Mouse (Mus musculus): ENCODE data around the gene Sult1c2.

Sult1c2 gene

GRCm38 (mm10) chr17:53846206-53846605, at the start of gene Sult1c2:
Gene Sult1c2 (minus strand): TSS chr17:53846339.
- no peak for DNase-seq (ENCODE audit: low read depth, low spot score)

GRCm38 (mm10) chr17:53879006-53879675, 33.0 kb upstream of the Sult1c2 start:
- peak; percentile 73 for DNase-seq (ENCODE audit: low read depth, low spot score)

- DNase-seq (ENCODE audit: low read depth, low spot score): no peak
These were observed 28.3 kb upstream of the Sult1c2 start for GRCm38 (mm10) chr17:53874433-53874832.

- DNase-seq (ENCODE audit: low read depth, low spot score): peak; percentile 64
These were observed 26.1 kb upstream of the Sult1c2 start for GRCm38 (mm10) chr17:53872192-53872591.

- DNase-seq (ENCODE audit: low read depth, low spot score): no peak
These were observed 23.8 kb upstream of the Sult1c2 start for GRCm38 (mm10) chr17:53869931-53870330.

- no peak for DNase-seq (ENCODE audit: low read depth, low spot score)
These were observed 19.3 kb upstream of the Sult1c2 start for GRCm38 (mm10) chr17:53865260-53865955.

GRCm38 (mm10) chr17:53860548-53860947, 14.4 kb upstream of the Sult1c2 start:
- no peak for DNase-seq (ENCODE audit: low read depth, low spot score)

- DNase-seq (ENCODE audit: low read depth, low spot score): no peak
These were observed 8.9 kb upstream of the Sult1c2 start for GRCm38 (mm10) chr17:53854992-53855391.

- DNase-seq (ENCODE audit: low read depth, low spot score): no peak
These were observed 343 bp downstream of the Sult1c2 start for GRCm38 (mm10) chr17:53845796-53846195.

- DNase-seq (ENCODE audit: low read depth, low spot score): peak; percentile 62
These were observed 12.8 kb downstream of the Sult1c2 start for GRCm38 (mm10) chr17:53833366-53833765.

GRCm38 (mm10) chr17:53803974-53804373, 42.2 kb downstream of the Sult1c2 start:
- DNase-seq (ENCODE audit: low read depth, low spot score): peak; percentile 48

- no peak for DNase-seq (ENCODE audit: low read depth, low spot score)
These were observed 62.8 kb downstream of the Sult1c2 start for GRCm38 (mm10) chr17:53783381-53783780.
